Mouse (Mus musculus): ENCODE measurements at regions not wholly inside any gene's neighbourhood (a gene's known extent, or its start where the extent isn't known, plus 50 kb on each side); places are given as distances from the start of the nearest gene placed in this dataset.

- TF ChIP-seq MAFK (IDR thresholded peaks at IDR 0.05; ENCODE audit: insufficient read depth, low read depth, low read length) = no peak
- no peak for TF ChIP-seq ZNF384 (IDR thresholded peaks at IDR 0.05; ENCODE audit: low read depth, low read length)
- no peak for TF ChIP-seq ZC3H11A (IDR thresholded peaks at IDR 0.05; ENCODE audit: borderline replicate concordance, low read depth, low read length)
- TF ChIP-seq CHD2 (IDR thresholded peaks at IDR 0.05; ENCODE audit: low read depth, low read length) = no peak
- TF ChIP-seq HCFC1 (IDR thresholded peaks at IDR 0.05; ENCODE audit: borderline replicate concordance, insufficient read depth, low read length) = no peak
Measured at GRCm38 (mm10) chr2:128418960-128419359, 172.0 kb upstream of the Spdye4c start.
